ENCODE assay signal across 23 mouse cellular contexts in genomic region chr5:36220626-36221025, GRCm38 (mm10). TPM values are rescaled to one million over a fixed set of nuclear protein-coding genes. Genes with fewer than 3 reads are reported as not detected.
DNase-seq lines count a peak whose midpoint lies in the region; ATAC-seq and TF ChIP-seq lines count a peak whose summit lies in the region.
"Had no signal": no experiment of that assay in that cellular context is flagged by ENCODE, and none has a peak within 500 bp of the region (broad histone marks: within the 10 kb centered on the region; RNA-seq: fewer than 3 reads in every experiment).

No protein-coding gene starts in this region.

- WGBS in forebrain, embryonic 15.5 days, result 24% methylated on average over 6 of the region's 6 CpGs
- 21% methylated on average over 6 of the region's 6 CpGs for WGBS in forebrain, embryonic 16.5 days
- 62% methylated on average over 6 of the region's 6 CpGs for WGBS in midbrain, embryonic 11.5 days
- WGBS in midbrain, embryonic 13.5 days, result 54% methylated on average over 6 of the region's 6 CpGs
- 51% methylated on average over 6 of the region's 6 CpGs for WGBS in neural tube, embryonic 15.5 days
- 70% methylated on average over 6 of the region's 6 CpGs for WGBS in kidney, embryonic 15.5 days

- no peak for ATAC-seq in forebrain, embryonic 15.5 days (replicated peaks)
- ATAC-seq in forebrain, embryonic 16.5 days, result no peak
- ATAC-seq in midbrain, embryonic 11.5 days (ENCODE audit: low FRiP score), result no peak
- no peak for ATAC-seq in midbrain, embryonic 13.5 days
- no peak for ATAC-seq in neural tube, embryonic 15.5 days (ENCODE audit: low FRiP score)
- no peak for ATAC-seq in kidney, embryonic 15.5 days (replicated peaks; ENCODE audit: low FRiP score)
- ATAC-seq: activated CD4-positive, CD25-positive, alpha-beta regulatory T cell, adult 4 months had no signal

- TF ChIP-seq POLR2A in brain, embryonic 14.5 days (IDR thresholded peaks at IDR 0.05; ENCODE audit: borderline replicate concordance, extremely low read depth, insufficient read depth, insufficient read length, poor library complexity, severe bottlenecking), result no peak

- no peaks in the 10 kb centered on the region for H3K9me3 ChIP-seq in forebrain, embryonic 15.5 days
- 0 out of 2 replicates have a peak, but pooled peaks cover 4% of the 10 kb centered on the region for H3K9me3 ChIP-seq in forebrain, embryonic 16.5 days (ENCODE audit: control insufficient read depth, low read length)
- no peaks in the 10 kb centered on the region for H3K9me3 ChIP-seq in midbrain, embryonic 11.5 days (ENCODE audit: control insufficient read depth, low read length)
- no peaks in the 10 kb centered on the region for H3K9me3 ChIP-seq in midbrain, embryonic 13.5 days
- no peaks in the 10 kb centered on the region for H3K9me3 ChIP-seq in neural tube, embryonic 15.5 days (replicated peaks)
- H3K9me3 ChIP-seq in kidney, embryonic 15.5 days (replicated peaks), result no peaks in the 10 kb centered on the region
- H3K9me3 ChIP-seq: embryonic facial prominence, embryonic 13.5 days; embryonic facial prominence, embryonic 15.5 days had no signal

- peaks cover 18% of the 10 kb centered on the region for H3K4me1 ChIP-seq in forebrain, embryonic 15.5 days
- peaks cover 6% of the 10 kb centered on the region for H3K4me1 ChIP-seq in forebrain, embryonic 16.5 days (replicated peaks; ENCODE audit: control insufficient read depth, insufficient read depth, low read length)
- H3K4me1 ChIP-seq in midbrain, embryonic 11.5 days (ENCODE audit: control insufficient read depth, insufficient read depth, low read length), result peaks cover 10% of the 10 kb centered on the region
- peaks cover 39% of the 10 kb centered on the region for H3K4me1 ChIP-seq in midbrain, embryonic 13.5 days (replicated peaks)
- H3K4me1 ChIP-seq in neural tube, embryonic 15.5 days, result peaks cover 13% of the 10 kb centered on the region
- H3K4me1 ChIP-seq in kidney, embryonic 15.5 days, result peaks cover 3% of the 10 kb centered on the region; the same call in 1 of the 2 replicates

- H3K27ac ChIP-seq in forebrain, embryonic 15.5 days (replicated peaks), result peak overlapping the region; percentile 27; the same call in 1 of the 2 replicates
- no peak overlapping the region for H3K27ac ChIP-seq in forebrain, embryonic 16.5 days (ENCODE audit: low read length)
- no peak overlapping the region for H3K27ac ChIP-seq in midbrain, embryonic 11.5 days (ENCODE audit: low read depth, low read length)
- H3K27ac ChIP-seq in midbrain, embryonic 13.5 days, result no peak overlapping the region
- 0 out of 2 replicates have a peak overlapping the region, but pooled peaks have one; percentile 37 for H3K27ac ChIP-seq in neural tube, embryonic 15.5 days (replicated peaks)
- no peak overlapping the region for H3K27ac ChIP-seq in kidney, embryonic 15.5 days
- H3K27ac ChIP-seq: embryonic facial prominence, embryonic 13.5 days; embryonic facial prominence, embryonic 15.5 days; forebrain, embryonic 12.5 days had no signal

- DNase-seq in midbrain, embryonic 11.5 days (ENCODE audit: low spot score, missing footprints), result peak; percentile 57
- no peak for DNase-seq in neural tube, embryonic 10.5 days (ENCODE audit: extremely low spot score, low spot score)
- DNase-seq in brain, embryonic 14.5 days (ENCODE audit: low read depth), result peak; percentile 51
- DNase-seq: adrenal gland, adult 8-10 months; cerebellum, adult 11 months; cerebellum, adult 18-20 months; cerebellum, adult 8-10 months; cerebellum, adult 9-11 months; cerebellum, postnatal 14 days; cerebellum, postnatal 36 days; embryo, embryonic 11 days had no signal

- no peak for TF ChIP-seq CTCF in brain, embryonic 14.5 days (IDR thresholded peaks at IDR 0.05; ENCODE audit: borderline replicate concordance, extremely low read depth, insufficient read depth, insufficient read length)

- H3K9ac ChIP-seq in forebrain, embryonic 15.5 days (replicated peaks), result no peak overlapping the region
- no peak overlapping the region for H3K9ac ChIP-seq in forebrain, embryonic 16.5 days (replicated peaks; ENCODE audit: low read depth, low read length)
- no peak overlapping the region for H3K9ac ChIP-seq in midbrain, embryonic 11.5 days (ENCODE audit: low read length)
- no peak overlapping the region for H3K9ac ChIP-seq in midbrain, embryonic 13.5 days (replicated peaks)
- H3K9ac ChIP-seq in neural tube, embryonic 15.5 days (replicated peaks), result no peak overlapping the region
- H3K9ac ChIP-seq in kidney, embryonic 15.5 days, result no peak overlapping the region
- H3K9ac ChIP-seq: embryonic facial prominence, embryonic 13.5 days; embryonic facial prominence, embryonic 15.5 days; forebrain, embryonic 12.5 days had no signal

- no peaks in the 10 kb centered on the region for H3K27me3 ChIP-seq in forebrain, embryonic 15.5 days
- no peaks in the 10 kb centered on the region for H3K27me3 ChIP-seq in forebrain, embryonic 16.5 days (replicated peaks; ENCODE audit: control insufficient read depth, insufficient read depth, low read length)
- H3K27me3 ChIP-seq in midbrain, embryonic 11.5 days (ENCODE audit: control insufficient read depth, insufficient read depth, low read length), result no peaks in the 10 kb centered on the region
- H3K27me3 ChIP-seq in midbrain, embryonic 13.5 days, result no peaks in the 10 kb centered on the region
- no peaks in the 10 kb centered on the region for H3K27me3 ChIP-seq in neural tube, embryonic 15.5 days (replicated peaks)
- no peaks in the 10 kb centered on the region for H3K27me3 ChIP-seq in kidney, embryonic 15.5 days
- H3K27me3 ChIP-seq: embryonic facial prominence, embryonic 13.5 days; embryonic facial prominence, embryonic 15.5 days; forebrain, embryonic 12.5 days had no signal

- no peak overlapping the region for H3K4me2 ChIP-seq in forebrain, embryonic 15.5 days (replicated peaks)
- H3K4me2 ChIP-seq in forebrain, embryonic 16.5 days (ENCODE audit: low read length), result no peak overlapping the region
- H3K4me2 ChIP-seq in midbrain, embryonic 11.5 days, result no peak overlapping the region
- no peak overlapping the region for H3K4me2 ChIP-seq in midbrain, embryonic 13.5 days (replicated peaks)
- H3K4me2 ChIP-seq in neural tube, embryonic 15.5 days, result no peak overlapping the region
- H3K4me2 ChIP-seq in kidney, embryonic 15.5 days, result no peak overlapping the region
- H3K4me2 ChIP-seq: embryonic facial prominence, embryonic 13.5 days; embryonic facial prominence, embryonic 15.5 days; forebrain, embryonic 12.5 days had no signal

- no peak overlapping the region for H3K4me3 ChIP-seq in forebrain, embryonic 15.5 days
- H3K4me3 ChIP-seq in forebrain, embryonic 16.5 days (replicated peaks; ENCODE audit: low read length), result no peak overlapping the region
- H3K4me3 ChIP-seq in midbrain, embryonic 11.5 days (ENCODE audit: low read depth, low read length), result no peak overlapping the region
- no peak overlapping the region for H3K4me3 ChIP-seq in midbrain, embryonic 13.5 days (replicated peaks)
- H3K4me3 ChIP-seq in neural tube, embryonic 15.5 days (replicated peaks), result no peak overlapping the region
- H3K4me3 ChIP-seq in kidney, embryonic 15.5 days (replicated peaks), result no peak overlapping the region
- H3K4me3 ChIP-seq: embryonic facial prominence, embryonic 13.5 days; embryonic facial prominence, embryonic 15.5 days; erythroblast, embryonic 14.5 days; forebrain, embryonic 10.5 days; forebrain, embryonic 12.5 days had no signal

- no peaks in the 10 kb centered on the region for H3K36me3 ChIP-seq in forebrain, embryonic 15.5 days
- no peaks in the 10 kb centered on the region for H3K36me3 ChIP-seq in forebrain, embryonic 16.5 days (ENCODE audit: control insufficient read depth, insufficient read depth)
- no peaks in the 10 kb centered on the region for H3K36me3 ChIP-seq in midbrain, embryonic 11.5 days (ENCODE audit: control insufficient read depth, insufficient read depth, low read length)
- no peaks in the 10 kb centered on the region for H3K36me3 ChIP-seq in midbrain, embryonic 13.5 days
- H3K36me3 ChIP-seq in neural tube, embryonic 15.5 days, result no peaks in the 10 kb centered on the region
- no peaks in the 10 kb centered on the region for H3K36me3 ChIP-seq in kidney, embryonic 15.5 days
- H3K36me3 ChIP-seq: embryonic facial prominence, embryonic 13.5 days; embryonic facial prominence, embryonic 15.5 days; forebrain, embryonic 10.5 days; forebrain, embryonic 12.5 days had no signal

RNA-seq across cellular contexts. Expression of gene Psapl1, which starts 16.8 kb away (rescaled TPM):
- 0.06 TPM in 1 of 2 replicates, not detected in the other for polyA plus RNA-seq in forebrain, embryonic 15.5 days (2015; fragmentation: Nextera tagmentation; extraction: Ambion mirVana)
- 0.08 TPM in 1 of 2 replicates, not detected in the other for polyA plus RNA-seq in forebrain, embryonic 16.5 days (2015; fragmentation: Nextera tagmentation; extraction: Ambion mirVana)
- polyA plus RNA-seq in midbrain, embryonic 11.5 days (2014; fragmentation: Nextera tagmentation; extraction: Ambion mirVana), result 0.16 TPM in 1 of 2 replicates, not detected in the other
- 0.09 and 0.13 TPM in 2 replicates for polyA plus RNA-seq in midbrain, embryonic 13.5 days (2015; fragmentation: Nextera tagmentation; extraction: Ambion mirVana)
- polyA plus RNA-seq in neural tube, embryonic 15.5 days (2015; fragmentation: Nextera tagmentation; extraction: Ambion mirVana), result 0.20 TPM in 1 of 2 replicates, not detected in the other
- 0.05 TPM in 1 of 2 replicates, not detected in the other for polyA plus RNA-seq in brain, embryonic 14.5 days (2012; rRNA removed)
- polyA plus RNA-seq in kidney, embryonic 15.5 days (2015; fragmentation: Nextera tagmentation; extraction: Ambion mirVana), result 0.45 and 0.59 TPM in 2 replicates
- polyA plus RNA-seq: activated CD4-positive, CD25-positive, alpha-beta regulatory T cell, adult 4 months; erythroblast, embryonic 14.5 days; frontal cortex, adult 2 months had no signal

Comparison
In these comparisons a context has a peak if more than half of its experiments do, and no peak if none do; other contexts are left out.
1. H3K27ac ChIP-seq: peak in forebrain, embryonic 15.5 days (single experiment) and neural tube, embryonic 15.5 days (single experiment); none in forebrain, embryonic 16.5 days (single experiment), midbrain, embryonic 11.5 days (single experiment), midbrain, embryonic 13.5 days (single experiment) and kidney, embryonic 15.5 days (single experiment).